Mouse (Mus musculus) natural killer cell, adult 2 months (primary cell): ENCODE measurements at regions not wholly inside any gene's neighbourhood (a gene's known extent, or its start where the extent isn't known, plus 50 kb on each side); places are given as distances from the start of the nearest gene placed in this dataset.

Experiments used
- DNase-seq, 2 experiments: peaks; one replicate each; pipeline ENCODE4 v3.0.0; 2022; ENCODE audit warnings: low spot score in 2 of 2

- no peak for DNase-seq
Measured at GRCm38 (mm10) chr1:153962161-153962720, 62.2 kb upstream of the Teddm2 start.

GRCm38 (mm10) chr1:153963744-153964342 is 63.8 kb upstream of the Teddm2 start:
- DNase-seq, result no peak

DNA sequence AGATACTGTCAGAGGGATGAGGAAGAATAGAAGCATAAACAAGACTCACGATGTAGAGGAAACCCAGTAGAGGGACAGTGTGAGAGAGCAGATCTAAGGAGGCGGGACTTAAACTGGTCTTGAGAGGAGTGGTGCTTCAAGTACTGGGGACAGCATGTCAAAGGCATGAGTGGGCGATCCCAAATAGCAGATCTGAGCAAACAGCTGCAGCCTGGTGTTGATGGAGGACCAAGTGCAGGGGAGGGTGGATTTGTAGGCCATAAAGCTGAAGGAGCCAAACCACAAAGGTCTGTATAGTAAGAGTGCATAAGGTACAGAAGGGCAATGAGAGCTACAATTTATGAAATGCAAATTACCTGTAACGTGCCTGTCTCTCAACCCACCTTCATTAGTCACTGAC is 69.4 kb upstream of the Teddm2 start:
- DNase-seq, result no peak

DNA sequence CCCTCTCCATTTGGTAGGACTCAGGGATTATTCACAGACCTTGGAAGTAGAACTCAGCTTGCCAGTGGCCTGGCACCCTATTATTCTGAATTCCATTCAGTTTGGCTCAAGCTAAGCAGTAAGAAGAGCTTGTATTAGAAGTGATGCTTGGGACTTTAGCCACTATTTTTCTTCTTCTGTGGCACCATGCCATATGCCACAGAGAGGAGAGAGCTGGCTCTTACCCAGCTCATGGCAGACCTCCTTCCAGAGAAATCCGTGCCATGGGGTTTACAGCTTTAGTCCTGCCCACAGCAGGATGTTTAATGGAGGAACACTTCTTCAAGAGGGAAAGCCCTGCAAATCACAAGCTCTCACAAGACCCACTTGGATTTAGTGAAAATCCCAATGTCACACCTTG is 74.3 kb upstream of the Teddm2 start:
- no peak for DNase-seq

DNA sequence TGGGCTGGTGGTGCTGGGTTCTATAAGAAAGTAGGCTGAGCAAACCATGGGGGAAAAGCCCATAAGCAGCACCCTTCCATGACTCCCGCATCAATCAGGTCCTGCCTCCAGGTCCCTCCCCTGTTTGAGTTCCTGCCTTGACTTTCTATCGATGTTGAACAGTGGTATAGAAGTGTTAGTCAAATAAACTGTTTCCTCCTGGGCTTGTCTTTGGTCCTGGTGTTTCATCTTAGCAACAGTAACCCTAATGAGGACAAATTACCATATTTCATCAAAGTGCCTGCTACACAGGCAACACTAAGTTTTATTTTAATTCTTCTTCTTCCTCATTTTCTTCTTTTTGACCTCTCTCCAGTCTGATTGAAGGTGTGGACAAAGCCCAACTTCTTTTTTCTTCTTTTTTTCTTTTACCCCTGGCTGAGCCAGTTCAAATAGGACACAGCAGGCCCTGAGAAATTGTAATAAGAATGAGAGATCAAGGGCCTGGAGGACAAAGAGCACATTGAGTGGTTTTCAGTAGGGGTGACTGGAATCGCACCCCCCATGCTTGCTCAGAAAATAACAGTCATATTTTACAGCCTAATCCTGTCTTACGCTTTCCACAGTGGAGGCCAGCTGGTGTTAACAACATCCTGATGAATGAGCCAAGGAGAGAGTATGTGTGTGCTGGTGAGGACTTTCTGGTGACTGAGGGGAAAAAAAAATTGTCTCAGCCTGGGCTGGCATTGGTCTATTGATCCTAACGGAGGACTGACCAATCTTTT is 78.1 kb upstream of the Teddm2 start:
- no peak for DNase-seq

DNA sequence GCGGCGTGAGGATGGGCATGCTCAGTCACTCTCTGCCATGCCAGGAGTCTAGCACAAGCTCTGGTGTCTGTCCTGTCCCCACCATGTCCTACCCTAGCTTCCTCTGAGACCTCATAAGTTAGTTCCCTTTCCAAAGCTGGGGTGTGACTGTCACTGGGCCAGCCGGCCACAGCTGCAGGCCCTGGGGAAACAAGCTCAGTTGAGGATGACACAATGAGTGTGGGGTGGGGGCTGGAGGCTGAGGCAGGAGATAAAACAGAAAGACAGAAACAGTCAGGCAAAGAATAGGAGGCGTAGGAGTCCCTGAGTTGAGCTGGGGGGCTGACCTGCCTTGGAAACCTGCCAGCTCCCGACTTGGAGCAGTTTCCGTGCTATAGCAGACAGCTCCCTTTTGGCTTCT is 80.9 kb upstream of the Teddm2 start:
- DNase-seq, result no peak

DNA sequence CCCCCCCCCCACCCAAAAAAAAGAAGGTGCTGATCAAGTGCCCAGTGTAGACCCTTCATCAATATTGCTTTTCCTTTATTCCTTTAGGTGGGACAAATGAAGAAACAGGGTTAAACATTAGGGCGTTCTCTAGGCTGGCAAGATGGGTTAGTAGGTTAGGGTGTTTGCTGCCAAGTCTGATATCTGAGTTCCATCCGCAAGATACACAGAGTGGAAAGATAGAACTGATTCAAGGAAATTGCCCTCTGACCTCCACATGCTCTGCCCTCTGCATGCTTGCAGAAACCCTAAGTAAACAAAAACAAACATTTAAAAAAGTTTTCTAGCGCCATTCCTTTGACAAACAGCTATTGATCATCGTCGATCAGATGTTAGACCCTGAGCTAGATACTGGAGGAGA is 85.6 kb upstream of the Teddm2 start:
- DNase-seq, result no peak

- no peak for DNase-seq
Measured at GRCm38 (mm10) chr1:153986632-153987031, 86.6 kb upstream of the Teddm2 start.

GRCm38 (mm10) chr1:153988297-153988696 is 88.3 kb upstream of the Teddm2 start:
- DNase-seq, result no peak

DNA sequence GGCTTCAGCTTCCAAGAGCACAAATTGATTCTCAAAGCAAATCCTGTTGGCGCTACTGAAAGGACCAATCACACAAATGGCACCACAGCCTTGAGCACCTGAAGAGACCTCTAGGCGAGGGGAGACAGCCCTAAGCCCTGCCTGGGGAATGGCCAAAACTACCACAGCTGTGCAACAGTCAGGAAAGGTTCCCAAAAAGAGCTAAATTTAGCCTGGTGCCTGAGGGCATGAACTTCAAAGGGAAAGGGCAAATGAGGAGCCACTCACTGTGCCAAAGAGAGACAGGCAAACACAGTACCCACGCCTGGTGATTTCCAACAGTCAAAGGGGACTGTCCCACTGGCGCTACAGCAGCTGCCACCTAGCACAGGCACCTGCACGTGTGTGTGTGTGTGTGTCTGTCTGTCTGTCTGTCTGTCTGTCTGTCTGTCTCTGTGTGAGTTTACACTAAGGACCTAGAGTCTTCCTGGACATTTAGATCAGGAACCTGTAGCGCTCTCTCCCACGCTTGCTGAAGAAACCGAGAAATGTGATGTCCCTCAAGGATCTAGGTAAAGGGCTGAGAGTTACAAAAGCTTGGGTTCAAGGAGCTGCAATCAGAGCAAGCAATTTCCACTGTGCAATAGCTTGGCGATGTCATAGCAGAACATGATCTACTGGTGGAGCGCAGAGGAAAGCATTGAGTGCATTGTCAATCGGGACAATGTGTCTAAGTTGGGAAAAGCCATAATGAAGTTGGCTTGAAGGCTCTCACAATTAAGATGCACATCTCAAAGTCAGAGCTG is 90.8 kb upstream of the Teddm2 start:
- no peak for DNase-seq

DNA sequence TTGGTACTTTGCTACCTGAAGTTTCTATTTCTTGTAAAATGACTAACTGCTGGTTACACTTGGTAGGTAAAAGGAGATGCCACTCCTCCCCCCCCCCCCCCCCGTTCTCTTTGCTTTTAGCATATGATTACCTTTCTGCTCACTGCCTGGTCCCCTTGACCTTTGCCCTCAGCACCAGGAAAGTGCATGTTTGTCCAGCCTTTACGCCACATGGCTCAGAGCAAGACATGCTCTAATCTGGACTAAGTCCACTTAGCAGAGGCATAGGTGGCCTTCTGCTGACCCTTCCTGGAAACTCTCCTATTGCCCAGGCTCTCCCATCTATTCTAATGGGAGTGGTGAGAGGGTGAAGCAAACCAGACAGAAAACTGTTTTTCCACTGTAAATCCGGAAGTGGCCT is 92.4 kb upstream of the Teddm2 start:
- DNase-seq, result no peak

GRCm38 (mm10) chr1:153994871-153995270 is 94.8 kb upstream of the Teddm2 start:
- no peak for DNase-seq

- no peak for DNase-seq
Measured at GRCm38 (mm10) chr1:153997201-153998181, 97.5 kb upstream of the Teddm2 start.

DNA sequence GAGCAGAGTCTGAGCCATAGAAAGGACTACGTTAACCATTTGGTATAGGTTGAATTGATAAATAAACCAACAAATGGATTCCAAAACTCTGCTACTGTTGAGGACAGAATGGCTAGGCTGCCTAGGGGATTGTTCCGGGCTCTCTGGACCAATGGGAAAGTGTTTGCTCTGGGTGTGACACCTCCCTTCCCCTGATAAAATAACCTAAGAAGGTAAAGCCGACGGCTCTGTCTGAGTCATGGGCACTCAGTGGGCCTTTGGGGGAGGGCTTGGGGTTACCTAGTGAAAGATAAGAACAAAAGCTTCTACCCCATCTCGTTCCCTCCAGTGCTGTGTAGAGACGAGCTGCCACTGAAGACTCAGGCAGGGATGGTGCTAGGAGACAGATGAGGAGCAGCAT is 99.7 kb upstream of the Teddm2 start:
- DNase-seq, result no peak

- DNase-seq, result no peak
Measured at GRCm38 (mm10) chr1:154003669-154004068, 103.6 kb upstream of the Teddm2 start.

DNA sequence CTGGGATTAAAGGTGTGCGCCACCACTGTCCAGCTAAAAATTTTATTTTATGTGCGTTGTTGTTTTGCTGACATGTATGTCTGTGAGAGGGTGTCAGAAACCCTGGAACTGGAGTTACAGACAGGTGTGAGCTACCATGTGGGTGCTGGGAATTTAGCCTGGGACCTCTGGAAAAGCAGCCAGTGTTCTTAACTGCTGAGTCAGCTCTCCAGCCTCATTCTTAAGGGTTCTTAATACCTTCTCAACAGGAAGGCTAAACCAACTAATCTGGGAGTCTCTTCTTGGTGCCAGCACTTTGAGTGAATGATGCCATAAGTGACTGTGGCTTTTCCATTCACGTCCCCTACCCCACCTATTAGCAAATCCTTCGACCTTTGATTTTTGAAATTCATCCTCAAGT is 104.6 kb upstream of the Teddm2 start:
- no peak for DNase-seq

DNA sequence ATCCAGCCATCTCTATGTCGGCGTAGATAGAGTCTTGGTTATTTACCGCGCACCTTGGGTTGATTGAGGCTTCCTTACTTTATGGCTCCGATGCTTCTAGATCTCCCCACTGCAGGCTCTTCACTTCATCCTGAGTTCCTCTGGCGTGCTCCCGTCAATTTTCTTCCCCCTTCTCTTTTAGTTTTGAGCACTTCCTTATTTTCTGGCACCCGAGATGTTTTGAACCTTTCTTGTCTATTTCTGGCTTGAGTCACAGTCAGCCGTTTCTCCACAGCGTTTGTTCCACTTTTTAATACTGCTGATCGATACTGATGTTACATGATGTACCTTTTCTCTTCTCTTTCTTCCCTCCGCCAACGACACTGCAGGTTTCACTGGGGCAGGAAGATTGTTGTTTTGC is 106.0 kb upstream of the Teddm2 start:
- no peak for DNase-seq

GRCm38 (mm10) chr1:154007440-154007839 is 107.4 kb upstream of the Teddm2 start:
- peak in 1 of 2 experiments; percentile 18 for DNase-seq

GRCm38 (mm10) chr1:154008593-154009310 is 108.7 kb upstream of the Teddm2 start:
- no peak for DNase-seq

DNA sequence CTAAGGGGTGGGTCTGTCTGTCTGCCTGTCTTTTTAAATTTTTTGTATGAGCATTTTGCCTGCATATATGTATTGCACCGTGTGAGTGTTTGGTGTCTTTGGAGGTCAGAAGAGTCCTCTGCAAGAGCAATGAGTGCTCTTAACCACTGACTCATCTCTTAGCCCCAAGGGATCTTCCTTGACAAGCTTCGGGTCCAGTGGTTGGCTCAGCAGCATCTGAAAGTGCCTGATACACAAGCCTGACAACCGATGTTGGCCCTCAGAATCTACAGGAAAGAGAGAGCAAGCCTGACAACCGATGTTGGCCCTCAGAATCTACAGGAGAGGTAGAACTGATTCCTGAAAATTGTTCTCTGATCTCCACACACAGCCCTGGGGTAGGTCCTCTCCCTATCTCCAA is 110.7 kb upstream of the Teddm2 start:
- no peak for DNase-seq

GRCm38 (mm10) chr1:154016516-154016915 is 116.5 kb upstream of the Teddm2 start:
- DNase-seq, result no peak
